Mouse (Mus musculus): ENCODE measurements around the gene Ajm1.

GRCm38 (mm10) chr2:25582466-25583119, 1.0 kb upstream of the Ajm1 start:
- TF ChIP-seq CTCF (IDR thresholded peaks at IDR 0.05; ENCODE audit: low read depth) (no peak), EP300 (IDR thresholded peaks at IDR 0.05; ENCODE audit: low read depth) (no peak)
